Mouse (Mus musculus): ENCODE results near the gene Steap3. TPM values are rescaled to one million over a fixed set of nuclear protein-coding genes. Genes with fewer than 3 reads are reported as not detected.

The Steap3 gene
- polyA plus RNA-seq, 1 experiment, result 12.6 TPM

DNA sequence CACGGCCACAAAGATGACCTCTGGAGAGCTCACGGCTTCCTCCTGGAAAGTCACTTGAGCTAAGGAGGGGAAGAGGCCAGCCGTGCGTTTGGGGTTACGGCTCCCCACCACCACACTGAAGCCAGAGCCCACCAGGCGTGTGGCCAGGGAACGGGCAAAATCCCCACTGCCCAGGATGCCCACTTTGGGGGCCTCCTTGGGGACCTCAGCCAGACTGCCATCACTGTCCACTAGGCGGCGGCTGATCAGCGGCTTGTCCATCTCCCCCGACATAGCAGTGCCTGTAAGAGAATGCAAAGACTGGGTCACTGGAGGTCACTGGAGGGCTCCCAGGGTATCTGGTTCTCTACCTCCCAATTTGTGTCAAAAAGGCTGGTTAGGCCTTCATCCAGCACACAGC is 28.5 kb downstream of the Steap3 start:
- no peak overlapping the region for H3K4me3 ChIP-seq (replicated peaks)
- peaks cover 34% of the 10 kb centered on the region for H3K4me1 ChIP-seq
- TF ChIP-seq FLI1 (IDR thresholded peaks at IDR 0.05; ENCODE audit: low read length), result no peak
- no peak for TF ChIP-seq GATA1 (IDR thresholded peaks at IDR 0.05; ENCODE audit: borderline replicate concordance, low read length)
- peaks cover 70% of the 10 kb centered on the region for H3K36me3 ChIP-seq (replicated peaks; ENCODE audit: low read length)
- H3K9me3 ChIP-seq, result no peaks in the 10 kb centered on the region
- peaks cover 2% of the 10 kb centered on the region for H3K27me3 ChIP-seq (replicated peaks)

DNA sequence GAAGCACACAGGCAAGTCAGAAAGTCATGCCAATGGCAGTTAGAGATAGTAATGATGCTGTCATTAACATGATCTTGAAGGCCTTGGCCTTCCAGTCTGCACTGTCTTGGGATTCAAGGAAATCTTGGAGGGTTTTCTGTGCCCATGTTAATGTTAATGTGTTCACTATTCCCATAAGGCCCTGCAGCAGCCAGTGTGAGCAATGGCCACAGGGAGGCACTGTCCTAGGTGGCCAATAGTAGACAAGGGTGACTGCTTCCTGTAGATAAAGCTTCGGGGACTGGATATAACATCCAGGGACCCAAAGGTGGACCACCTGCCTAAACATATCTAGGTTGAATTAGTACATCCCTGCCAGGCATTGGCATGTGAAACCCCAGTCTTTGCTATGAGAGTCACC is 35.4 kb downstream of the Steap3 start:
- H3K4me3 ChIP-seq (replicated peaks), result no peak overlapping the region
- H3K4me1 ChIP-seq, result peaks cover 18% of the 10 kb centered on the region
- H3K9me3 ChIP-seq, result 0 out of 2 replicates have a peak, but pooled peaks cover 6% of the 10 kb centered on the region
- H3K27me3 ChIP-seq (replicated peaks), result peaks cover 2% of the 10 kb centered on the region
- no peak for TF ChIP-seq FLI1 (IDR thresholded peaks at IDR 0.05; ENCODE audit: low read length)
- no peak for TF ChIP-seq GATA1 (IDR thresholded peaks at IDR 0.05; ENCODE audit: borderline replicate concordance, low read length)
- peaks cover 58% of the 10 kb centered on the region for H3K36me3 ChIP-seq (replicated peaks; ENCODE audit: low read length)

DNA sequence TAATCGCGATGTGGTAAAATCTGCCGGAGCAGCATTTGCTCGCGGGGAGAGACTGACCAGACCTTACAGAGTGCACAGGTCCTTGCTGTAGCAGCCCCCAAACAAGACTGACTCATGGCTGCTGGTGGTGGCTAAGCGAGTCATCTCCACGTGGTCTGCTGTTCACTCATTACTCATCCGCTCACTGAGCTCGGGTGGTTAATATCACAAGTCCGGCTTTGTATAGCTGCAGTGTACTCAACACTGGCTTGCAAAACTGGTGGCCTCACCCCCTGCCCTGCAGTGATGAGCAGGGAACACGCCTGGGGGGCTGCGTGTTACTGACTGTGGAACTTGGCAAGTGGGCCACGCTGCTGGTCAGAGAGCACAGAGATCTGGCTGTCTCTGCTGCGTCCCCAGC is 36.1 kb downstream of the Steap3 start:
- 0 out of 2 replicates have a peak, but pooled peaks cover 6% of the 10 kb centered on the region for H3K9me3 ChIP-seq
- H3K4me3 ChIP-seq (replicated peaks), result no peak overlapping the region
- peaks cover 51% of the 10 kb centered on the region for H3K36me3 ChIP-seq (replicated peaks; ENCODE audit: low read length)
- TF ChIP-seq GATA1 (IDR thresholded peaks at IDR 0.05; ENCODE audit: borderline replicate concordance, low read length) (no peak), FLI1 (IDR thresholded peaks at IDR 0.05; ENCODE audit: low read length) (no peak)
- peaks cover 24% of the 10 kb centered on the region for H3K4me1 ChIP-seq
- peaks cover 2% of the 10 kb centered on the region for H3K27me3 ChIP-seq (replicated peaks)

DNA sequence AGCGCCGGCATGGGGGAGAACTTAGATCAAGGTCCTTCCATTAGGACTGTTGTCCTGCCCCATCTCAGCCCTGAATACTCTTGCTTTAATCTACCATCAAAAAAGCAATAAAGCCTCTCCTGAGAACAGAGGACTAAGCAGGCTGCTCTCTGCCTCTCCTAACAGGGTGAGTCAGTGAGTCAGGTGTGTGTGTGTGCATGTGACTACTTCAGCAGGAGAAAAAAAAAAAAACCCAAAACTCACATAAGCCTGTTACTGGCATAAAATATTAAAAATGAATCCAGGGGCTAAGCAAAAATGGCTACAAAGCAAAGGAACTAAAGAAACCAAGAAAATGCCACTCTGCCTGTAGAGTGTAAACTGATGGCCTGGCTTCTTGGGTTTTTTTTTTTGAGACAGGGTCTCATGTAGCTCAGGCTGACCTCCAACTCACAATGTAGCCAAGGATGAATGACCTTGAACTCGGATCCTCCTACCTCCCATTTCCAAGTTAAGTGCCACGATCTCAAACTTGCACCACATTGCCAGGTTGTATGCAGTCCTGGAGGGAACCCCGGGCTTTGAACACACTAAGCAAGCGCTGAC is 36.8 kb downstream of the Steap3 start:
- Histone ChIP-seq H3K27me3 (replicated peaks) (peaks cover 2% of the 10 kb centered on the region), H3K4me1 (peaks cover 27% of the 10 kb centered on the region), H3K9me3 (0 out of 2 replicates have a peak, but pooled peaks cover 6% of the 10 kb centered on the region), H3K4me3 (replicated peaks) (no peak overlapping the region), H3K36me3 (replicated peaks; ENCODE audit: low read length) (peaks cover 46% of the 10 kb centered on the region)
- no peak for TF ChIP-seq GATA1 (IDR thresholded peaks at IDR 0.05; ENCODE audit: borderline replicate concordance, low read length)
- no peak for TF ChIP-seq FLI1 (IDR thresholded peaks at IDR 0.05; ENCODE audit: low read length)

DNA sequence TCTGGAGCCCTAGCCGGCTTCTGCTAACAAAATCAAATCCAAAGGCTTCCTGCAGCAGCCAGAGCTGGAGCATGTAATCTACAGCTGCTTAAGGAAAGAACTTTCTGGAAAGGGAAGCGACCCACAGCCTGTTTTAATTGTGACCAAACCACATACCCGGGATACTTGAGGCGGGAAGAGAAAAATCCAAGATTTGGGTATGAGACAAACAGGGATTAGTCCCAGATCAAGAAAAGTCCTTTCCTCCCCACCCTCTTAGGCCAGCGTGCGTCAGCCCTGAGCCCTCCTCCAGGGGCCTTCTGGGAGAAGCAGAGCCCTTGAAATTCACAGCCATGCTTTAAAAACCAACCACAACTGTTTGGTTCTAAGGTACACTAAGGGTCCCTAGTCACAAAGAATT is 40.3 kb downstream of the Steap3 start:
- Histone ChIP-seq H3K36me3 (replicated peaks; ENCODE audit: low read length) (peaks cover 33% of the 10 kb centered on the region), H3K27me3 (replicated peaks) (no peaks in the 10 kb centered on the region), H3K9me3 (no peaks in the 10 kb centered on the region), H3K4me3 (replicated peaks) (no peak overlapping the region), H3K4me1 (peaks cover 24% of the 10 kb centered on the region)
- TF ChIP-seq FLI1 (IDR thresholded peaks at IDR 0.05; ENCODE audit: low read length), result no peak
- TF ChIP-seq GATA1 (IDR thresholded peaks at IDR 0.05; ENCODE audit: borderline replicate concordance, low read length), result no peak

DNA sequence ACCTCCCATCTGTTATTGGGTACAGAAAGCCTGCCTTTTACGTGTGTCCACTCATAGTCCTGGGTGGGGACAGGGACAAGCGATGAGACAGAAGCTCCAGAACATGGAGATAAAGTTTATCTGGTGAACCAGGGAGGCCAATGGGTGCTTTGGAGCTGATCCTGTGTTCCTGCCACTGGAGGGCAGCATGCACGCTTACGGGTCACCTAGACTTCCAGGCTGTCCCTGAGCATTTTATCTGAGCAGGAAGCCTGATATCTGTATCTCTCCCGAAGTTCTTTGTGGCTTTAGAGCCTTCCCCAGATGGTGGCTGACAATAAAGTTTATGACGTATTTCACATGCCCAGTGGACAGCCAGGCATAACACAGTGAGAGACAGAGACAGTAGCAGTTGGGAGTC is 41.2 kb downstream of the Steap3 start:
- TF ChIP-seq FLI1 (IDR thresholded peaks at IDR 0.05; ENCODE audit: low read length), result no peak
- TF ChIP-seq GATA1 (IDR thresholded peaks at IDR 0.05; ENCODE audit: borderline replicate concordance, low read length), result no peak
- peaks cover 15% of the 10 kb centered on the region for H3K4me1 ChIP-seq
- H3K27me3 ChIP-seq (replicated peaks), result no peaks in the 10 kb centered on the region
- peaks cover 32% of the 10 kb centered on the region for H3K36me3 ChIP-seq (replicated peaks; ENCODE audit: low read length)
- no peaks in the 10 kb centered on the region for H3K9me3 ChIP-seq
- no peak overlapping the region for H3K4me3 ChIP-seq (replicated peaks)

DNA sequence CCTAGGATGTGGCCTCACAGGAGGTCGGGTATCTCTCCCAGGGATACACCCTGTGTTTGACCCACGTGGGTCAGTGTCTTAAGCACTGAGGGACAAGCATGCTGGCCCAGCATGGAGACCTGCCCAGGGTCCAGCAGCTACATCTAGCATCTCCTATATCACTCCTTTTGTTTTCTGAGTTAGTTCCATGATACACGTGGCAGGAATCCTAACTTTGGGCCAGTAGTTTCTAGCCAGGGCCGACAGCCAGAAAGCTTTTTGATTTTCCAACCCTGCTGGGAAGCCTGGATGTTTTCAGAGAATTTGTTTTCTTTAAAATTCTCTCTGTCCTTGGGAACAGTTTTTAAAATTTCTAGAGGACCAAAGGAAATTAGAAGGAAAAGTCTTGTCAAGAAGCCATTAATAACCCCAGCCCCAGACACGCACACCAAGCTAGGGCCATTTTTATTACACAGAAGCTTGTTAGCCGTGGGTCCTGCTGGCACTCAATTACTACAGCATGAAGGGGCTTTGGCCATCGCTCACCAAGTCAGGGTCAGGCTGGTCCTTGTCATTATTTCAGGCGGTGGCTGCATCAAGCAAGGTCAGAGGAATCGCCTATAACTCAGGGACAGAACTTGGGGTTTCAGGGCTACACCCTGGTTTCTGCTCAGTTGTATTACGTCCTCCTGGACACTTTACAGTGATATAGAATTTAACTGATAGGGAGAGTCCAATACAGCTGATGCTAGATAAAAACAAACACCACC is 42.6 kb downstream of the Steap3 start:
- Histone ChIP-seq H3K27me3 (replicated peaks) (no peaks in the 10 kb centered on the region), H3K9me3 (no peaks in the 10 kb centered on the region), H3K4me3 (replicated peaks) (no peak overlapping the region), H3K4me1 (peaks cover 10% of the 10 kb centered on the region), H3K36me3 (replicated peaks; ENCODE audit: low read length) (peaks cover 36% of the 10 kb centered on the region)
- no peak for TF ChIP-seq GATA1 (IDR thresholded peaks at IDR 0.05; ENCODE audit: borderline replicate concordance, low read length)
- no peak for TF ChIP-seq FLI1 (IDR thresholded peaks at IDR 0.05; ENCODE audit: low read length)

DNA sequence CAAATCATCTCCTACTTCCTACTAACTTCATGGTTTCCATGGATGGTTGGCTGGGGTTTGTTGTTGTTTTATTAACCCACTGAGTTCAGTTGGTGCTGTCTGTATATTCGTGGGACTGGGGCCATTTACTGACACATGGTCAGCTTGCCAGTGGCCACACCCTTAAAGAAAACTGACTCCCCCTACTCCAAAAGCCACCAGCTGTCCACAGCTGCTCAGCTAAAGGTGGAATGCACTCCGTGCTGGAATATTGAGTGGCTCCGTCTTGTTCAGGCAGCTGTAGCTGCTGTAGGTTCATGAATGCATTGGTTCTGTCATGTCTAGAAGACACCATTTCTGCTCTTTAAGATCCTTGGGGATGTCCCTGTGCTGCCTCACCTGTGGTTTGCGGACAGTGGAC is 48.9 kb downstream of the Steap3 start:
- H3K4me1 ChIP-seq, result no peaks in the 10 kb centered on the region
- H3K4me3 ChIP-seq (replicated peaks), result no peak overlapping the region
- no peaks in the 10 kb centered on the region for H3K27me3 ChIP-seq (replicated peaks)
- peaks cover 22% of the 10 kb centered on the region for H3K36me3 ChIP-seq (replicated peaks; ENCODE audit: low read length)
- TF ChIP-seq FLI1 (IDR thresholded peaks at IDR 0.05; ENCODE audit: low read length) (no peak), GATA1 (IDR thresholded peaks at IDR 0.05; ENCODE audit: borderline replicate concordance, low read length) (no peak)
- peaks cover 5% of the 10 kb centered on the region for H3K9me3 ChIP-seq

DNA sequence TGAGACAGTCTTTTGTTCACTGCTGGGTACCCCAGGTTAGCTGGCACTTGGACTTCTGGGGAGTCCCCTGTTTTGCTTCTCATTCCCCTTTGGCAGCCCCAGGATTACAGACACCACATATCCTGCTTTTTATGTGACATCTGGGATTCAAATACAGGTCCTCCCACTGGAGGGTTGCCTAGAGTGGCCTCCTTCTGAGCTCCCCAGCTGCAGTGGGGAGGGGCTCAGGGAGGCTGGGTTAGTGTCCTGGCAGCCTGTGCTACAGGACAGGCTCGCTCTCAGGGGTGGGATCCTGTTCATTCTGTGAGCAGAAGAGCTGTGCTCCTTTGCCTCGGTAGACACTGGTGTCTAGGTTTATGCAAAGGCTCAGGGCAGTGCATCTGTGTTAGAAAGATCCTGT is 51.2 kb downstream of the Steap3 start:
- Histone ChIP-seq H3K4me3 (replicated peaks) (no peak overlapping the region), H3K9me3 (peaks cover 9% of the 10 kb centered on the region), H3K36me3 (replicated peaks; ENCODE audit: low read length) (peaks cover 5% of the 10 kb centered on the region), H3K4me1 (no peaks in the 10 kb centered on the region), H3K27me3 (replicated peaks) (no peaks in the 10 kb centered on the region)
- TF ChIP-seq GATA1 (IDR thresholded peaks at IDR 0.05; ENCODE audit: borderline replicate concordance, low read length) (no peak), FLI1 (IDR thresholded peaks at IDR 0.05; ENCODE audit: low read length) (no peak)

DNA sequence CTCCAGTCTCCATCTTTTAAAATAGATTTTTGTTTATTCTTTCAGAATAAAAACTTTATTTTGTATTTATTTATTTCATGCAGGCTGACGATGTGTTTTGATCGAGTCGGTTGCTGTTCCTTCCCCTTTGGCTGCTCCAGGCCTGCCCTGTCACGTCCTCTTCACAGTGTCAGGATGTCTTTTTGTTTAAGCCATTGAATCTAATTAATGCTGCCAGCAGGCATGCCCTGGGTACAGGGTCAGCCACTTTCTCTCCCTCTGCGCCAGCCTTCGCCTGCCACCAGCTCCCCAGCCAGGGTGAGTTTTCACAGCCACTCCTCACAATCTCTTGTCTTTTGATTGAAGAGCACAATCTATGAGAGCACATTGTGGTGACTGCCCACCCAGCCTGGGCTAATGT is 51.7 kb downstream of the Steap3 start:
- peaks cover 9% of the 10 kb centered on the region for H3K9me3 ChIP-seq
- peaks cover 3% of the 10 kb centered on the region for H3K36me3 ChIP-seq (replicated peaks; ENCODE audit: low read length)
- H3K4me1 ChIP-seq, result no peaks in the 10 kb centered on the region
- no peak for TF ChIP-seq FLI1 (IDR thresholded peaks at IDR 0.05; ENCODE audit: low read length)
- no peak for TF ChIP-seq GATA1 (IDR thresholded peaks at IDR 0.05; ENCODE audit: borderline replicate concordance, low read length)
- no peak overlapping the region for H3K4me3 ChIP-seq (replicated peaks)
- H3K27me3 ChIP-seq (replicated peaks), result no peaks in the 10 kb centered on the region

All from megakaryocyte, embryonic 14.5 days (primary cell).